Mouse (Mus musculus): ENCODE measurements around the gene Rgcc. TPM values are rescaled to one million over a fixed set of nuclear protein-coding genes. Genes with fewer than 3 reads are reported as not detected.

Rgcc gene
- polyA plus RNA-seq, 1 experiment = not detected

DNA sequence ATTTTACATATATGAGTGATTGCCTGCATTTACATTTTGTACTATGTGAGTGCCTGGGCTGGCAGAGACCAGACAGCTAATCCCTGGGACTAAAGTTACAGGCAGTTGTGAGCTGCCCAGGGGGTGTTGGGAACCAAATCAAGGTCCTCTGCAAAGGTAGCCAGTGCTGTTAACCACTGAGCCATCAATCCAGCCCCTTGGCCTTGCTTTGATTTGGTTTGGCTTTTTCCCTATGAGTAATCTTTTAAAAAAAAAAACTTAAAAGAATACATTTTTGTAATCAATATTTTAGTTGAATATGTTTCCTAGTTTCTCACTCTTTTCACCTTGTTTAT, 59.1 kb downstream of the Rgcc start:
- TF ChIP-seq CTCF (IDR thresholded peaks at IDR 0.05; ENCODE audit: insufficient read depth, low read depth, low read length) = no peak
- no peak for TF ChIP-seq POLR2A (IDR thresholded peaks at IDR 0.05; ENCODE audit: insufficient read depth, low read depth, low read length)
- no peak overlapping the region for H3K27ac ChIP-seq (ENCODE audit: insufficient read depth, low read depth, low read length)
- peaks cover 4% of the 10 kb centered on the region for H3K4me1 ChIP-seq (ENCODE audit: control insufficient read depth, insufficient read depth, low read length)
- H3K4me3 ChIP-seq (ENCODE audit: insufficient read depth, low read depth, low read length) = no peak overlapping the region

DNA sequence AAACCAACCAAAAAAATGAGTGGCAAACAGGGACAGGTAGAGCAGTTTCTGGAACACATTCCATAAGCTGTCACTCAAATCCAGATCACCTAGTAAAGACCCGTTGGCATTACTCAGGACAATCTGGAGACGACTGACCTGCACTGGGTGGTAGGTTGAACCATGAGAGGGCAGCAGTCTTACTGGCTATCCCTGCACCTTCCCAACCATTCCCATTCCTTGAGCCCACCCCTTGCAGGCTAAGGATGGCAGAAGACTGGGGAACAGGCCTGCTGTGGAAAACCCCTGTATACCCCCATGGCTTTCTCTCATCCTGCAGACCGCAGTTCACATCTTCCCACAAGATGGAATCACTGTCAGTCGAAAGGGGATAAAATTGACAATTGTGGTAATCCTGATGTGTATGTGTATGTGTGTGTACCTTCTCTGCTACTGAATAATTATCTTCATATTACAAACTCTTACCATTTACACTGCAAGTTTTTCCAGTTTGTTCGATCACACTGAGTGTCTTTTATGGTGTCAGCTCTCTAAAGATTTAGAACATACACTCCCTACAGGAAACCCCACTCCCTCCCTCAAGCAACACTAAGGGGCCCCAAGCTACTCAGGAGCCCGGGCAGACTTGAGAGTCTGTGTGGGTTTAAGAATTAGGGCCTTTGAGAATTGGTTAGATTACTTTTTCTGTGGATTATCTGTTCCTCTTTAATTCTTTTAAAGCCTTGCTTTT, 59.6 kb downstream of the Rgcc start:
- Histone ChIP-seq H3K4me1 (ENCODE audit: control insufficient read depth, insufficient read depth, low read length) (peaks cover 4% of the 10 kb centered on the region), H3K4me3 (ENCODE audit: insufficient read depth, low read depth, low read length) (no peak overlapping the region), H3K27ac (ENCODE audit: insufficient read depth, low read depth, low read length) (no peak overlapping the region)
- WGBS = 90% methylated on average over 6 of the region's 6 CpGs
- TF ChIP-seq CTCF (IDR thresholded peaks at IDR 0.05; ENCODE audit: insufficient read depth, low read depth, low read length) (no peak), POLR2A (IDR thresholded peaks at IDR 0.05; ENCODE audit: insufficient read depth, low read depth, low read length) (no peak)

DNA sequence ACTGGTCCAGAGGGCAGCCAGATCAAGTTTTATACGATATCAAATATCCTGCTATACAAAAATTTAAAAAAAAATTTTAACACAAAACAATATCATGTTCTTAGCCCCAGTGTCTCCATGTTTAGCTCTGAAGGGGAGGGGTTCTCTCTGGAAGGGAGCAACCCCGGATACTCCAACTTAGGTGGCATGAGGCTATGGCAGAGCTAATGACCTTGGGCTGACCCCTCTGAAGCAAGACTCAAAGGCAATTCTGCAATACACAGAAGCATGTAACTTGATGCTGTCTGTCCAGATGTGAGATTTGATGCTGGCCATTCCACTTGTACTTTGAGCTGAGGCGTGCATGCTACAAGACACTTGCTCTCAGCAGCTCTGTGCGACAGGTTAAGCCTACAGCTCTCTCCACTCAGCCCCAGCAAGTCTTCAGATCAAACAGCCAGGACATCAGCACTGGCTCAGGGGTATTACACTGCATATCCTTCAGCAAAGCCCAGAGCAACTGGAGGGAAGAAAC, 60.3 kb downstream of the Rgcc start:
- Histone ChIP-seq H3K27ac (ENCODE audit: insufficient read depth, low read depth, low read length) (no peak overlapping the region), H3K4me3 (ENCODE audit: insufficient read depth, low read depth, low read length) (no peak overlapping the region), H3K4me1 (ENCODE audit: control insufficient read depth, insufficient read depth, low read length) (peaks cover 7% of the 10 kb centered on the region; the same call in 1 of the 2 replicates)
- WGBS = 96% methylated on average over 4 of the region's 4 CpGs
- TF ChIP-seq CTCF (IDR thresholded peaks at IDR 0.05; ENCODE audit: insufficient read depth, low read depth, low read length) = no peak
- TF ChIP-seq POLR2A (IDR thresholded peaks at IDR 0.05; ENCODE audit: insufficient read depth, low read depth, low read length) = no peak

DNA sequence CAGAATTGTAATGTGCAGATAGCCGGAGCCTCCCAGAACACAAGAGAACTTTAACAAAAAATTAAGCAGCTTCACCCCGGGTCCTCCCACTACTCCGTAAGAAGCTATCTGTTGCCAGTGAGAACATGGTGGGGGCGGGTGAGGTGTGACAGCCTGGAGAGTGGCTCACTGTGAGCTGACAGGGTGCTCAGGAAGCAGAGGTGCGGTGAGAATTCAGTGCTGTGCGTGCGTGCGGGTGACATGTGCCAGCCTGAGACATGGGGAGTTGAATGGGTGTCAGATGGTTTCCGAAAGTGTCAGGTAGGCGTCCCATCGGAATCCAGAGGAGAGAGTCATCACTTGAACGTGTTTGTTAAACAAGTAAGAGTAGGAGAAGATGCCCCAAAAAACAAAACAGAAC, 62.0 kb downstream of the Rgcc start:
- 61% methylated on average over 12 of the region's 12 CpGs for WGBS
- no peak for TF ChIP-seq POLR2A (IDR thresholded peaks at IDR 0.05; ENCODE audit: insufficient read depth, low read depth, low read length)
- TF ChIP-seq CTCF (IDR thresholded peaks at IDR 0.05; ENCODE audit: insufficient read depth, low read depth, low read length) = no peak
- Histone ChIP-seq H3K27ac (ENCODE audit: insufficient read depth, low read depth, low read length) (no peak overlapping the region), H3K4me1 (ENCODE audit: control insufficient read depth, insufficient read depth, low read length) (peaks cover 13% of the 10 kb centered on the region), H3K4me3 (ENCODE audit: insufficient read depth, low read depth, low read length) (no peak overlapping the region)

Other genes starting within 250 kb of the Rgcc start
- not detected in 2 replicates for gene Zfp957, start 54.3 kb downstream of the Rgcc start, polyA plus RNA-seq (2012; ENCODE audit: insufficient read depth, insufficient read length, low replicate concordance, missing spikeins)
- not detected in 2 replicates for gene Naa16, start 89.1 kb upstream of the Rgcc start, polyA plus RNA-seq (2012; ENCODE audit: insufficient read depth, insufficient read length, low replicate concordance, missing spikeins)
- not detected in 2 replicates for gene Mtrf1, start 96.1 kb upstream of the Rgcc start, polyA plus RNA-seq (2012; ENCODE audit: insufficient read depth, insufficient read length, low replicate concordance, missing spikeins)
- gene Kbtbd7, start 124.9 kb upstream of the Rgcc start, polyA plus RNA-seq (2012; ENCODE audit: insufficient read depth, insufficient read length, low replicate concordance, missing spikeins) = not detected in 2 replicates
- not detected in 2 replicates for gene Kbtbd6, start 150.2 kb upstream of the Rgcc start, polyA plus RNA-seq (2012; ENCODE audit: insufficient read depth, insufficient read length, low replicate concordance, missing spikeins)
- 261 TPM in 1 of 2 replicates, not detected in the other for gene Elf1, start 179.5 kb upstream of the Rgcc start, polyA plus RNA-seq (2012; ENCODE audit: insufficient read depth, insufficient read length, low replicate concordance, missing spikeins)
- gene Wbp4, start 179.9 kb upstream of the Rgcc start, polyA plus RNA-seq (2012; ENCODE audit: insufficient read depth, insufficient read length, low replicate concordance, missing spikeins) = not detected in 2 replicates